24 mouse cellular contexts compared by ENCODE assay signal in genomic region chr3:52527781-52528180, GRCm38 (mm10).
DNase-seq lines count a peak whose midpoint lies in the region; ATAC-seq lines count a peak whose summit lies in the region.
"Had no signal": no experiment of that assay in that cellular context is flagged by ENCODE, and none has a peak within 500 bp of the region (broad histone marks: within the 10 kb centered on the region; RNA-seq: fewer than 3 reads in every experiment).

No protein-coding gene starts in this region.

- H3K27me3 ChIP-seq in midbrain, embryonic 11.5 days (ENCODE audit: control insufficient read depth, insufficient read depth, low read length): no peaks in the 10 kb centered on the region
- H3K27me3 ChIP-seq in midbrain, embryonic 10.5 days (ENCODE audit: low read depth, poor library complexity, severe bottlenecking): no peaks in the 10 kb centered on the region
- H3K27me3 ChIP-seq: embryonic facial prominence, embryonic 12.5 days; intestine, embryonic 15.5 days had no signal

- intact Hi-C loops in heart, postnatal 14 days (cut with DNase I): no loop called here

- H3K4me1 ChIP-seq in midbrain, embryonic 11.5 days (ENCODE audit: control insufficient read depth, insufficient read depth, low read length): no peaks in the 10 kb centered on the region
- H3K4me1 ChIP-seq in midbrain, embryonic 10.5 days: peaks cover 9% of the 10 kb centered on the region
- H3K4me1 ChIP-seq: embryonic facial prominence, embryonic 12.5 days; heart, embryonic 13.5 days; intestine, embryonic 15.5 days had no signal

- H3K4me3 ChIP-seq in midbrain, embryonic 11.5 days (ENCODE audit: low read depth, low read length): no peak overlapping the region
- no peak overlapping the region for H3K4me3 ChIP-seq in midbrain, embryonic 10.5 days
- H3K4me3 ChIP-seq: embryonic facial prominence, embryonic 12.5 days; embryonic facial prominence, embryonic 15.5 days; heart, adult 2 months; heart, embryonic 10.5 days; heart, embryonic 13.5 days; hindbrain, embryonic 13.5 days; intestine, embryonic 15.5 days had no signal

- no peak for ATAC-seq in midbrain, embryonic 11.5 days (ENCODE audit: low FRiP score)
- ATAC-seq: activated CD4-positive, CD25-positive, alpha-beta regulatory T cell, adult 4 months; forebrain, embryonic 14.5 days; forebrain, postnatal 0 days; hindbrain, embryonic 16.5 days; intestine, embryonic 15.5 days had no signal

- H3K36me3 ChIP-seq in midbrain, embryonic 11.5 days (ENCODE audit: control insufficient read depth, insufficient read depth, low read length): no peaks in the 10 kb centered on the region
- no peaks in the 10 kb centered on the region for H3K36me3 ChIP-seq in midbrain, embryonic 10.5 days
- H3K36me3 ChIP-seq: embryonic facial prominence, embryonic 12.5 days; embryonic facial prominence, embryonic 15.5 days; heart, embryonic 10.5 days; heart, embryonic 13.5 days; hindbrain, embryonic 13.5 days; intestine, embryonic 15.5 days had no signal

- H3K9me3 ChIP-seq in midbrain, embryonic 11.5 days (ENCODE audit: control insufficient read depth, low read length): no peaks in the 10 kb centered on the region
- no peaks in the 10 kb centered on the region for H3K9me3 ChIP-seq in midbrain, embryonic 10.5 days (replicated peaks)
- H3K9me3 ChIP-seq: embryonic facial prominence, embryonic 12.5 days; embryonic facial prominence, embryonic 15.5 days; heart, embryonic 10.5 days; heart, embryonic 13.5 days; hindbrain, embryonic 13.5 days; intestine, embryonic 15.5 days had no signal

- H3K27ac ChIP-seq in midbrain, embryonic 11.5 days (ENCODE audit: low read depth, low read length): no peak overlapping the region
- no peak overlapping the region for H3K27ac ChIP-seq in midbrain, embryonic 10.5 days (replicated peaks)
- H3K27ac ChIP-seq: embryonic facial prominence, embryonic 12.5 days; embryonic facial prominence, embryonic 15.5 days; heart, adult 2 months; heart, embryonic 10.5 days; heart, embryonic 13.5 days; hindbrain, embryonic 13.5 days; intestine, embryonic 15.5 days had no signal

- no peak overlapping the region for H3K9ac ChIP-seq in midbrain, embryonic 11.5 days (ENCODE audit: low read length)
- H3K9ac ChIP-seq: embryonic facial prominence, embryonic 12.5 days; embryonic facial prominence, embryonic 15.5 days; forebrain, postnatal 0 days; heart, embryonic 13.5 days; hindbrain, embryonic 13.5 days; intestine, embryonic 15.5 days had no signal

- peak; percentile 40 for DNase-seq in embryo, embryonic 10 days (ENCODE audit: low spot score)
- no peak for DNase-seq in embryo, embryonic 11 days
- DNase-seq in heart, adult 11 months: peak; percentile 92
- no peak for DNase-seq in heart, postnatal 14 days
- DNase-seq in midbrain, embryonic 11.5 days (ENCODE audit: low spot score, missing footprints): peak; percentile 41
- no peak for DNase-seq in midbrain, embryonic 10.5 days (ENCODE audit: low spot score)
- DNase-seq in lung, postnatal 4 days: no peak
- DNase-seq: adrenal gland, adult 8-10 months; adrenal gland, postnatal 25 days; cerebellum, adult 18-20 months; cerebellum, adult 9-10 months; cerebellum, postnatal 14 days; forebrain, postnatal 0 days; gastrocnemius, postnatal 14 days had no signal

- 53% methylated on average over 3 of the region's 3 CpGs for WGBS in midbrain, embryonic 11.5 days
- WGBS in midbrain, embryonic 10.5 days: 36% methylated on average over 3 of the region's 3 CpGs

- H3K4me2 ChIP-seq in midbrain, embryonic 11.5 days: no peak overlapping the region
- H3K4me2 ChIP-seq: embryonic facial prominence, embryonic 12.5 days; embryonic facial prominence, embryonic 15.5 days; heart, embryonic 13.5 days; hindbrain, embryonic 13.5 days; intestine, embryonic 15.5 days had no signal

Comparison
In these comparisons a context has a peak if more than half of its experiments do, and no peak if none do; other contexts are left out.
1. DNase-seq: peak in embryo, embryonic 10 days (single experiment), heart, adult 11 months (single experiment) and midbrain, embryonic 11.5 days (single experiment); none in embryo, embryonic 11 days (single experiment), heart, postnatal 14 days (0 of 2), midbrain, embryonic 10.5 days (single experiment) and lung, postnatal 4 days (0 of 2).